Mouse (Mus musculus) lung, embryonic 16.5 days (tissue): ENCODE results near the gene Zfp810. TPM values are rescaled to one million over a fixed set of nuclear protein-coding genes. Genes with fewer than 3 reads are reported as not detected.

Source experiments
- ATAC-seq: fragments of 200-750 bp; cut with Nextera tagmentation; 2 replicates; pipeline ENCODE4 v1.8.0; 2017; ENCODE audit warnings: low read depth, mild to moderate bottlenecking, moderate library complexity
- H3K27ac ChIP-seq: fragments of 300-500 bp; sonication (generic); 2 replicates; pipeline ENCODE4 v1.5.1; 2014; ENCODE audit warnings: mild to moderate bottlenecking, control low read depth, low read length
- H3K27me3 ChIP-seq: fragments of 300-500 bp; sonication (generic); 2 replicates; pipeline ENCODE4 v1.6.1; 2014; ENCODE audit warnings: low read depth, low read length, mixed read lengths; ENCODE audit not compliant: control insufficient read depth, insufficient read depth
- H3K36me3 ChIP-seq: fragments of 300-500 bp; sonication (generic); 2 replicates; pipeline ENCODE4 v1.6.1; 2014; ENCODE audit warnings: low read length; ENCODE audit not compliant: control insufficient read depth, insufficient read depth
- H3K4me1 ChIP-seq: fragments of 300-500 bp; sonication (generic); replicated peaks from 2 replicates; pipeline ENCODE4 v1.6.1; 2014; ENCODE audit warnings: low read length, mixed read lengths; ENCODE audit not compliant: control insufficient read depth, insufficient read depth
- H3K4me2 ChIP-seq: fragments of 300-500 bp; sonication (generic); 2 replicates; pipeline ENCODE4 v1.6.1; 2014; ENCODE audit warnings: low read depth, low read length, control low read depth
- H3K4me3 ChIP-seq: fragments of 300-500 bp; sonication (generic); 2 replicates; pipeline ENCODE4 v1.5.1; 2014; ENCODE audit warnings: mild to moderate bottlenecking, low read length, control low read depth
- H3K9ac ChIP-seq: fragments of 300-500 bp; sonication (generic); 2 replicates; pipeline ENCODE4 v1.6.1; 2014; ENCODE audit warnings: low read length, control low read depth
- H3K9me3 ChIP-seq: fragments of 300-500 bp; sonication (generic); 2 replicates; pipeline ENCODE4 v1.6.1; 2016; ENCODE audit warnings: low read length; ENCODE audit not compliant: control insufficient read depth
- WGBS: fragments of 180-500 bp; shearing (Covaris S2); extraction: QIAGEN DNeasy Blood & Tissue Kit; methylation state at CpG from one replicate; pipeline ENCODE4 v1.1.7; 2014; 5-methylcytosine and 5-hydroxymethylcytosine counted together
- polyA plus RNA-seq: library from polyadenylated mRNA; unstranded; fragments of >200 nt; fragmentation: Nextera tagmentation; extraction: Ambion mirVana; gene quantifications from 2 replicates; pipeline ENCODE4 v1.2.1, GENCODE M21; 2015

Zfp810 gene
- polyA plus RNA-seq, 1 experiment from 2014 or later, result 20.0 TPM

DNA sequence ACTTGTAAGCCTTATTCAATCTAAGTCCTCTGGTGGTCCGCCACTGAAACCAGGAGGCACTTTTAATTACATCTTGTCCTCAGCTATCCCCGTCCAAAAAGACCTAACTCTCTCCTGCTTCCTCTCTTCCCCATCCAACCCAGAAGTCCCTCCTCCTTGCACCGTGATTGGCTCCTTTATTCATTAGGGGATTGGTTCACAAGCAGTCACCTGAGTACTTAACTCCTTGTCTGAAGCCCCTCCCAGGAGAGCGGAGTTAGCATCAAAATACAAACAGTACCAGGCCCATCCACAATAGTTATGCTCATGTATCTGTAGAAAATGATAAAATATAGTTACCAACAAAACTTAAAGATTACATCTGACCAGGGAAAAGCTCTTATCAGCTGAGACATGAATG is 67.4 kb downstream of the Zfp810 start:
- WGBS, result 97% methylated on average over 4 of the region's 4 CpGs
- no peak overlapping the region for H3K4me2 ChIP-seq
- no peak for ATAC-seq

DNA sequence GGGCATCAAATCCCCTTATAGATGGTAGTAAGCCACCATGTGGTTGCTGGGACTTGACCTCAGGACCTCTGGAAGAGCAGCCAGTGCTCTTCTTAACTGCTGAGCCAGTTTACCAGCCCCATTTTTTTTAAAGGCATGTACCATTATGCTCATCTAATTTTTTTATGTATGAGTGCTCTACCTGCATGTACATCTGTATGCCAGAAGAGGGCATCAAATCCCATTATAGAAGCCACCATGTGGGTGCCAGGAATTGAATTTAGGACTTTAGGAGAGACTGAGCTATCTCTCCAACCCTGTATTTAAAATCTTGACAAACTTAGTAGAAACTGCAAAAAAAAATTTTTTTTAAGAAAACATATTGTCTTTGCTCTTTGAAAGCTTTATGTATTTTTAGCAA is 76.9 kb downstream of the Zfp810 start:
- H3K9me3 ChIP-seq, result peaks cover 3% of the 10 kb centered on the region; the same call in 1 of the 2 replicates
- no peak overlapping the region for H3K4me3 ChIP-seq
- H3K27ac ChIP-seq, result no peak overlapping the region
- H3K9ac ChIP-seq, result no peak overlapping the region
- peaks cover 3% of the 10 kb centered on the region; the same call in 1 of the 2 replicates for H3K4me1 ChIP-seq
- ATAC-seq, result no peak
- no peaks in the 10 kb centered on the region for H3K27me3 ChIP-seq
- H3K4me2 ChIP-seq, result no peak overlapping the region
- H3K36me3 ChIP-seq, result peaks cover 5% of the 10 kb centered on the region

More for the DNA sequence above, 67.4 kb downstream of the Zfp810 start:
- Histone ChIP-seq H3K9me3 (0 out of 2 replicates have a peak, but pooled peaks cover 3% of the 10 kb centered on the region), H3K4me1 (no peaks in the 10 kb centered on the region), H3K36me3 (peaks cover 73% of the 10 kb centered on the region), H3K27me3 (no peaks in the 10 kb centered on the region), H3K9ac (no peak overlapping the region), H3K4me3 (no peak overlapping the region), H3K27ac (no peak overlapping the region)

DNA sequence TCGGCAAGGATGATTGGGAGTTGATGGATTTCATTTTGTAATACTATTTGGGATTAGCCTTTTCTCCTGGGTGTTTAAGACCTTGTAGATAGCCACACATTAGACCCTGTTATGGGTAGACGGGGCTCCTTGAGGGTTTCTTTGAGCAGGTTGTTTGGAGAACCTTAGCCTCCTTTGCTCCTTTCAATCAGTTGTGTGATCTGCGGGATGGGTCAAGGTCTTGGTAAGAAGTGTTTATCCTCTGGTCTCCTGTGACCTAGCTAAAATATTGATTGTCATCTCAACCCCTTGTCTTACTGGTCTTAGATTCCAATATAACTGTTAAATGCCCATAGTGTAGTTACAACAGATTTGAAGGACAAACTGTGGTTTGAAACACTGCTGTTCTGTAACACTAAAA is 77.4 kb downstream of the Zfp810 start:
- no peak overlapping the region for H3K4me3 ChIP-seq
- WGBS, result 78% methylated on average over 3 of the region's 3 CpGs
- no peak overlapping the region for H3K9ac ChIP-seq

DNA sequence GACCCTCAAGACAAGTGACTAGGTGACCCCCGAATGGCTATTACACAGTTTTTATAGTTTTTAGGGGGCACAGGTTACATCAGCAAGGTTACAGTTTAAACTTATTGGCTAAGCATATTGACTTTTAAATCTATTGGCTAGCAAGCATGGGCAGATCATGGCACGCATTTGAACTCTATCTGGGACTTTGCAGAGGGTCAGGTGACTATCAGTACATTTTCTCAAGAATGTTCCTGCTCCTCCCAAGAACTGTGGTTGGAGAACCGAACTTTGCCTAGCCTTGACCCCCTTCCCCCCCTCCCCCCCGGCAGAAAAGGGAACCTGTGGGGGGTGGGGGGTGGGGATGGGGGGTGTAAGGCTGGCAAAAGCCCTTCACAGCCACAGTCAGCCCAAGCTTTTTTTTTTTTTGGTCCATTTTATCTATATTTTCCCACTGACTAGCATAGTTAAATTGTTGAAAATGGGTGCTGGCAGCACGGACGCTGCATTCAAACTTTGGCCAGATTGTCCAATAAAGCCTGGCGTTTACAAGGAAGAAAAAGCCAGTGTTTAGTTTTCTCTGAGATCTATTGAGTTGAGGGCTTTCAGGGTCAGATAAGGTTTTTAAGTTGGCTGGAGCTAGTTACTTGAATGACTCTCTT is 77.9 kb downstream of the Zfp810 start:
- peaks cover 3% of the 10 kb centered on the region; the same call in 1 of the 2 replicates for H3K9me3 ChIP-seq
- H3K9ac ChIP-seq, result no peak overlapping the region
- H3K36me3 ChIP-seq, result no peaks in the 10 kb centered on the region; the same call in 1 of the 2 replicates
- H3K4me1 ChIP-seq, result peaks cover 3% of the 10 kb centered on the region; the same call in 1 of the 2 replicates
- no peak overlapping the region for H3K4me3 ChIP-seq
- no peak overlapping the region for H3K27ac ChIP-seq
- H3K4me2 ChIP-seq, result no peak overlapping the region
- no peaks in the 10 kb centered on the region for H3K27me3 ChIP-seq
- ATAC-seq, result no peak
- 65% methylated on average over 6 of the region's 7 CpGs for WGBS

More for the DNA sequence above, 77.4 kb downstream of the Zfp810 start:
- peaks cover 3% of the 10 kb centered on the region; the same call in 1 of the 2 replicates for H3K9me3 ChIP-seq
- peaks cover 2% of the 10 kb centered on the region for H3K36me3 ChIP-seq
- H3K27me3 ChIP-seq, result no peaks in the 10 kb centered on the region
- H3K4me2 ChIP-seq, result no peak overlapping the region
- no peak overlapping the region for H3K27ac ChIP-seq
- H3K4me1 ChIP-seq, result peaks cover 3% of the 10 kb centered on the region; the same call in 1 of the 2 replicates
- no peak for ATAC-seq

DNA sequence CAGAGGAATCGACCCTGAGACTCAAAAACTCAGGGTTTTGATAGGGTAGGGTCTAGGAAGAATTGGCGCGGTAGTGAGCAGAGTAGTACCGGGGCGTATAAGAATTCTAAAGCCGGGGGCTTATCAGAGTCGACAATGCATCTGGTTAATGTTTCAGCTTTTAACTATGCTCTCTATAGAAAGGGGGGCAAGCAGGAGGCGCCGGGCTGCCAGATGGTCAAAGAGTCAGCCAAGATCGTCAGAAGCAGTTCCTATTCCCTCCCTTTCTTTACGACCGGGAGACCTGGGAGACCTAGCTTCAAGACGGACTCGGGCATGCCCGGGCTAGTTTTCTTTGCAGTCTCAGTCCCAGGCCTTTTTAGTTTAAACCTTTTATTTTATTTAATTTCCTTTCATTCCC is 80.6 kb downstream of the Zfp810 start:
- Histone ChIP-seq H3K9me3 (peaks cover 3% of the 10 kb centered on the region; the same call in 1 of the 2 replicates), H3K27ac (peak overlapping the region; percentile 43), H3K4me2 (peak overlapping the region; percentile 25; the same call in 1 of the 2 replicates), H3K36me3 (no peaks in the 10 kb centered on the region; the same call in 1 of the 2 replicates), H3K4me1 (peaks cover 3% of the 10 kb centered on the region; the same call in 1 of the 2 replicates), H3K9ac (no peak overlapping the region), H3K27me3 (no peaks in the 10 kb centered on the region), H3K4me3 (peak overlapping the region; percentile 88)
- 71% methylated on average over 15 of the region's 15 CpGs for WGBS
- no peak for ATAC-seq

Other genes starting within 250 kb of the Zfp810 start
- gene Gm49318, start 236.4 kb downstream of the Zfp810 start, polyA plus RNA-seq, result not detected in 2 replicates
- 12.8 and 15.0 TPM in 2 replicates for gene Zfp653, start 236.3 kb downstream of the Zfp810 start, polyA plus RNA-seq
- 28.9 and 31.9 TPM in 2 replicates for gene Ecsit, start 222.2 kb downstream of the Zfp810 start, polyA plus RNA-seq
- 44.6 and 49.5 TPM in 2 replicates for gene Cnn1, start 208.4 kb downstream of the Zfp810 start, polyA plus RNA-seq
- gene Elof1, start 190.5 kb downstream of the Zfp810 start, polyA plus RNA-seq, result 197 and 231 TPM in 2 replicates
- gene Acp5, start 171.9 kb downstream of the Zfp810 start, polyA plus RNA-seq, result 8.2 and 10.2 TPM in 2 replicates
- gene Pigyl, start 150.8 kb downstream of the Zfp810 start, polyA plus RNA-seq, result 84.6 and 85.1 TPM in 2 replicates
- 1.4 and 1.6 TPM in 2 replicates for gene Zfp872, start 119.6 kb downstream of the Zfp810 start, polyA plus RNA-seq
- 23.9 and 26.5 TPM in 2 replicates for gene Zfp809, start 81.9 kb downstream of the Zfp810 start, polyA plus RNA-seq
- 4.3 and 5.3 TPM in 2 replicates for gene Zfp599, start 47.8 kb downstream of the Zfp810 start, polyA plus RNA-seq
- 57.9 and 62.8 TPM in 2 replicates for gene Anln, start 81.5 kb upstream of the Zfp810 start, polyA plus RNA-seq
- 4.9 and 7.5 TPM in 2 replicates for gene 9530077C05Rik, start 103.9 kb upstream of the Zfp810 start, polyA plus RNA-seq
- not detected in 2 replicates for gene Gm17545, start 146.6 kb upstream of the Zfp810 start, polyA plus RNA-seq
- 60.9 and 64.5 TPM in 2 replicates for gene Rp9, start 162.1 kb upstream of the Zfp810 start, polyA plus RNA-seq
- 16.0 TPM in 2 replicates for gene Bbs9, start 168.1 kb upstream of the Zfp810 start, polyA plus RNA-seq